Mouse (Mus musculus) right cerebral cortex, postnatal 25 days (tissue): ENCODE results near the gene Abcg4.

Experiments used
- DNase-seq: peaks from one replicate; pipeline ENCODE4 v3.0.0; 2022

The Abcg4 gene

DNA sequence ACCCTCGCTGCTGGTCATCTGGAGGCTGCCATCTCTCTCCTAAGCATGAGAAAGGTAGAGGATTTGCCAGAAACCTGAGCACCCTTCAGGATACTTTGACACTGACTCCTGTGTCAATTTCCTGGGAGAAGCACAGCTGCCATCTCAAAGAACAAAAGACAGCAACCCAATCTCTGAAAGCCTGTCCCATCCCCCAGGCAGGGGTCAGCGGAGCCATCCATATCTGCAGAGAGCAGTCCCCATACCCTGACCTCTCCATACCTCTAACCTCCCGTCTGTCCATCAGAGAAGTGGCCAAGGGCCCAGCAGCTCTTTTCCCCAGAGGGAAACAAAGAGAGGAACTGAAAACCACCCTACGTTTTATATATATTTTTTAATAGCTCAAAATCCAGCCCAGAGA lies 51.8 kb downstream of the Abcg4 start:
- no peak for DNase-seq

DNA sequence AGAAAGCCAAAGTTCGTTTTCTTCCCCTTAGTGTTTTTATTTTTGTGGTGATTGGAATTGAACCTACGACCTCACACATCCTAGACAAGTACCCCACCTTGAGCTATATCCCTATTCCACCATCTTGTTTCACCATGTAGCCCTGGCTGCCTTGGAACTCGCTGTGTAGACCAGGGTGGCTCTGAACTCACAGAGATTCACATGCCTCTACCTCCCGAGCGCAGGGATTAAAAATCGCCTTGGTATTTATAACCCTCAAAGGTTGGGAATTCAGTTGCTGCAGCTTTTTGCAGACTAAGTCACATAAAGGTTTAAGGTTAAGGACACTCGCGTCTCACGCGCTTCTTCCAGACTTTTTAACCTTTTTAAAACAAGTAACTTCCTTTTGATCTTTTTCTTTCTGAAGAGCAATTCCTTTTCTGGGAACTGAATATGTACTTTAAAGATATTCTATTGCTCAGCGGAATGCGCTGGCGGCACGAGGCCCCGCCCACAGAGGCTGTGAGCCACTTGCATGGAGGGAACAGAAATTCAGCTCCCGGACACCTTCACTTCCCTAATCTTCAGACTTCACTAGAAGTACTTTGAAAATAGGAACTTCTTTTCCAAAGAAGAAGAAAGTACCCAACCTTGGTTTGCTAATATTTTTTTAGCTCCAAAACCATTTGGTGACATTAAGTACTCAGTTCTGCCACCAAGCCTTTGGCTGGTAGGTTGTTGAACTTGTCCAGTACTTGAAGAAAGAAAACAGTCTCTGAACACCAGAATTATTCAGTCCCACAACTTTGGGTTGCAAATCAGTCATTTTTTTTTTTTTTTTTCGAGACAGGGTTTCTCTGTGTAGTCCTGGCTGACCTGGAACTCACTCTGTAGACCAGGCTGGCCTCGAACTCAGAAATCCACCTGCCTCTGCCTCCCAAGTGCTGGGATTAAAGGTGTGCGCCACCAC lies 53.7 kb downstream of the Abcg4 start:
- DNase-seq = peak; percentile 50

DNA sequence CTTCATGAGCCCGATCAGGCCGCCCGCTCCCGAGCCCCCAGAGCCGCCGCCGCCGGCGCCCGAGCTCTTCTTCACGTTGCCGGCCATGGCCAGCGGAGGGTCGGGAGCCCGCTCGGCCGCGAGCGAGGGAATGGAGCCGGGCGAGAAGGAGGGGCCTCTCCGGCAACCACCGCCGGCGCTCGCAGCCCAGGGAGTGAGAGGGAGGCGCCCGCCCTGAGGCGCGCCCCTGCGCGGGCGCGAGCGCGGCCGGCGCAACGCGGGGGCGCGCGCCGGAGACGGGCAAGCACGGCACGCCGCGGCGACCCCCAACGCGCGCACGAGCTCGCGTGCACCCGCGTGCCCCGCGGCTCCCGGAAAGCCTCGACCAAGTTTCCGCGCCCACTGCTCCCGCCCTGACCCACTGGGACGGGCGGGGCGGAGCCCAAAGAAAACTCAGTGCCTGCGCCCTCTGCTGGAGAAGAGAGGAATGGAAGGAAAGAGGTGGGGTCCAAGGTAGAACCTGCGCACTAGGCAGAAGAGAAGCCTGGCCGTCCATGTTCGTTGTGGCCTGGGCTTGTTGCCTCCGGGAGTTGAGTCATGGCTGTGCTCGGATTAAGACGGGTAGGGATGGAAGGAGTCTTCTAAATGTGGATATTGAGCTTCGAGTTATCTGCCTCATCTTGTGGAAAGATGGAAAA lies 54.5 kb downstream of the Abcg4 start, which contains the start of gene Cbl:
Cbl (minus strand) TSS at position 248 of the 677 bp plus-strand sequence.
- DNase-seq = peak; percentile 99

DNA sequence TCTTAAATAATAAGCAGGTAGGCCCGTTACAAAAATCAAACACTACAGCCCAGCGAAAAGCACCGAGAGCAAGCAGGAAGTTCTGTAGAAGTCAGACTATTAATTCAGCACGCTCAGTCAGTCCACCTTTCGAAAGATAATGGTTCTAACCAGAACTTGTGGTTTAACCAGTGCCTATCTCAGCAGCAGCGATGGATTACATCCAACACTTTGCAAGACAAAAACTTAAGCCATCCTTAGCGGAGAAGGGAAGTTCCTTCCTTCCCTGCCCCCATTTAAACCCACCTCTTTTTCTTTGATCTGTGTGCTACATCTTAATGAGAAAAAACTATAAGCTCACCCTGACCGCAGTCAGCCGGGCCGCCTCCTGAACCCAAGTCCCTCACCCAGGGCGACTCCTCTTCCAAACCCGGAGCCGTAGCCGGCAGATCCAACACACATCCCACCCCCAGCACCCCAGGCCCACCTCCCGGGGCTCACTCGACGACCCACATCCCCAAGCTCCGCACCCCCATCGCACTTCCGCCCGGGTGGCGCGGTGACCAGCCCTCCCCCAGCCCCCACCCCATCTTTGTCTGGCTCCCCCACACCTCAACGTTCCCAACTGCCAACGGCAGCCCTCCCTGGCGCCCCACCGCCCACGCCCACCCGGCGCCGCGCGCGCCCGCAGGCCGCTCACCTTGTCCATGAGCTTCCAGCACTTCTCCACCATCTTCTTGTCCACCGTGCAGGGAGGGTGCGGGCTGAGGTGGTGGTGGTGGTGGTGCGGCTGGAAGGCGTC lies 55.2 kb downstream of the Abcg4 start:
- no peak for DNase-seq

DNA sequence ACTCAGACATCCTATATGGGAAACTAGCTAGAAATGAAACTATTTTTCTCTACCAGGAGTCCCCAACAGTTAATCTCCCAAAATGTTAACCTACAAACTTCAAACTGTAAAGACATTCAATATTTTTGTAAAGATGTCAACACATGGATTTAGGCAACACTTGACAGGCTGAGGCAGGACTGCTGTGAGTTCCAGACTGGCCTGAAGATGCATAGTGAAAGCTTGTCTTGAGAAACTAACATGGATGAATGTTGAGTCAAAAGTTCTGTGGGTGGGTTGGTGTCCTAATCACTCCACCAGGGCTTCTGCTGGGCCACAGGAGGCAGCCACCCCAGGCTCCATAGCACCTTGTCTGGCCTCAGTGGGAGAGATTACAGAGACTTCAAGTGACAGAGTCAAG lies 56.8 kb downstream of the Abcg4 start:
- DNase-seq = no peak

DNA sequence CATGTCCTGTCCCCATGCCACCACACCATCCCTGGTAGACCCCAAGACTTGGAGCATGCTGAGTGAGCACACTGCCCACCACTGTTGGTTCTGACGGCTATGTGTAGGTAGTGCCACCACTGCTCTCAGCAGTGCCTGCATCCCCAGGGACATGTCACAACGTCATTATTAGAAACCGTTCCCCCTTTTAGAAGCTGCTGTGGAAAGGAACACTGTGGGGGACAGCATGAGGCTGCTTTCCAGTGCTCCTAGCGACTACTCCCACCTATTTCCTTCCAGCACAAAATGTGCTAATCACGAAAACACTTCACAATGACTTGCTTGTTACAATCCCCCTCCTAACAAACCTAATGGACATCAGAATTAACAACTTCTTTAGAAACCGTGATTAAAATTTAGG lies 62.4 kb downstream of the Abcg4 start:
- DNase-seq = no peak
